Mouse (Mus musculus): ENCODE measurements around the gene Elof1. TPM values are rescaled to one million over a fixed set of nuclear protein-coding genes. Genes with fewer than 3 reads are reported as not detected.

Gene Elof1
- polyA plus RNA-seq, 1 experiment from 2014 or later = 265 TPM

DNA sequence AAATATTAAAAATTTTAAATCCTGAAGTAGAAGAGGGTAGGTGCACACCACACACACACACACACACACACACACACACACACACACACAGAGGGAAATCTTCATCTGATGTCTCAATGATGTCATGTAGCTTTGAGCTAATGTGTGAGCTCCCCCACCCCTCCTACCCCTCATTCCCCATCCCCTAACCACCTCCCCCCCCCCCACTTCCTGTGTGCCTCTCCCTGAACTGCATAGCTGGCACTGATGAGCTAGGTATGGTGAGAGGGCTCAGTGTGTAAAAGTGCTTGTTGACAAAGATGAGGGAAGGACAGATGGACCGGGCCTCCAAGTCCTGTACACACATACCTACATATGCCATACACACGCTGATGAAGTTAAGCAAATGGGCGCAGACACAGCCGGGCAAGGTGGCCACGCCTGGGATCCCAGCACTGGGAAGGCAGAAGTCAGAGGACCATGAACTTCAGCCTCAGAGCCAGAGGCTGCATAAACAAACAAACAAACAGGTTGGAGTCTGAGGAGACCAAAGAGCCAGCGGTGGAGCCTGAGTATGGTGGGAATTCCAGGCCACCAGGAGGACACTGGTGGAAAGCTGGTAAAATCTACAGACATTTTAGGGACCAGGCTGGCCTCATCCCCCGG, 17.4 kb upstream of the Elof1 start:
- WGBS = 89% methylated on average over 7 of the region's 7 CpGs
- Histone ChIP-seq H3K27ac (replicated peaks) (0 out of 2 replicates have a peak overlapping the region, but pooled peaks have one; percentile 55), H3K27me3 (ENCODE audit: low read depth, poor library complexity, severe bottlenecking) (peaks cover 70% of the 10 kb centered on the region), H3K36me3 (no peaks in the 10 kb centered on the region), H3K9me3 (replicated peaks) (no peaks in the 10 kb centered on the region), H3K4me1 (peaks cover 26% of the 10 kb centered on the region), H3K4me3 (no peak overlapping the region)
- DNase-seq (ENCODE audit: low spot score) = no peak

DNA sequence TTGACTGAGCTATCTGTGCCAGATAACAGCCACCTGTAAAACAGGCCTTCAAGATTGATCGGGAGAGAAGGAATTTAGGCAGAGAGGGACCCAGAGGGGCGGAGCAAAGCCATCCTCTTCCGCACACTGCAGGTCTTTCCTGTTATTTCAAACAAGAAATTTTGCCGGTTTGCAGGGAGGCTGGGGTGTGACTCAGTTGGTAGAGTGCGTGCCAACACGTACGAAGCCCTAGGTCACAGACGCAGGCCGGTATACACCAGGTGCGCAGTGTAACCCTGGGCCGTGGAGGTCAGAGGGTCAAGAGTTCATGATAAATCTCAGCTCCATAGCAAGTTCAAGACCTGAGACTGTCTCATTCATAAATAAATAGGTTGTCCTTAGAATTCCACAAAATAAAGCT, 15.2 kb upstream of the Elof1 start:
- Histone ChIP-seq H3K9me3 (replicated peaks) (no peaks in the 10 kb centered on the region), H3K27me3 (ENCODE audit: low read depth, poor library complexity, severe bottlenecking) (peaks cover 68% of the 10 kb centered on the region), H3K4me1 (peaks cover 24% of the 10 kb centered on the region), H3K36me3 (no peaks in the 10 kb centered on the region), H3K27ac (replicated peaks) (no peak overlapping the region), H3K4me3 (peak overlapping the region; percentile 47)
- 47% methylated on average over 11 of the region's 11 CpGs for WGBS
- no peak for DNase-seq (ENCODE audit: low spot score)

DNA sequence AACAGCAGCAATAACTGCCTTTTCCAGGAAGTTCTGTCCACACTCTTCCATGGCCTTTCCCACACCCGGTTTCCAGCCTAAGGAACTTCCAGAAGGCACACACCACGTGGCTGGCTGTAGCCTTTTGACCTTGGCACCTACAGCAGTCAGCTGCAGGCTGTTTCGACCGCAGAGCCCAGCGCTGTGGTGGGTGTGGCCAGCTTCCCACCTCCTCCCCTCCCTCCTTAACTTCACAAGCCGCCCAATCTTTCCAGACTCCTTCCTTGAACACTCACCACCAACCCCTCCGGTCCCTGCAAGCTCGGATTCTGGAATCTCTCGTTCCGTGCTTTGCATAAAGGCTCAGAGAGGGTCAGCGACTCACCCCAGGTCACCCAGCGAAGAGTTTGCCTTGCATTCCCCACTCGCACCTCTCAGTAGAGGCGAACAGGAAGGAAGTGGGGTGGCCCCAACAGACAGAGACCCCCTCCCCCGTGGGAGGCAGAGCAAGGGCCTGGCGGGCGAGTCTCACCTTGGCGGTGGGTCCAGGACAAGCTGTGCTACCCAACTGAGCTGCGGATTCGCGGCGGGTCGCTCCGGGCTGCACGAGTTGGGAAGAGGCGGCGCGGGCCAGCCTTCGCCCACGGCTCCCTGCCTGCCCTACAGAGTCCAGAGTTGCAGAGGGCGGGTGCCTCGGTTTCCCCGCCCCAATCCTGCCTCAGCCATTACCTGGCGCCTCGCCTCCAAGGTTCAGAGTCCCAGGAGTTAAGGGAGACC, 14.4 kb upstream of the Elof1 start:
- Histone ChIP-seq H3K4me1 (peaks cover 19% of the 10 kb centered on the region), H3K27me3 (ENCODE audit: low read depth, poor library complexity, severe bottlenecking) (peaks cover 60% of the 10 kb centered on the region), H3K27ac (replicated peaks) (peak overlapping the region; percentile 34; the same call in 1 of the 2 replicates), H3K9me3 (replicated peaks) (no peaks in the 10 kb centered on the region), H3K4me3 (peak overlapping the region; percentile 47), H3K36me3 (no peaks in the 10 kb centered on the region)
- DNase-seq (ENCODE audit: low spot score) = peak; percentile 17
- 2% methylated on average over 35 of the region's 35 CpGs for WGBS

DNA sequence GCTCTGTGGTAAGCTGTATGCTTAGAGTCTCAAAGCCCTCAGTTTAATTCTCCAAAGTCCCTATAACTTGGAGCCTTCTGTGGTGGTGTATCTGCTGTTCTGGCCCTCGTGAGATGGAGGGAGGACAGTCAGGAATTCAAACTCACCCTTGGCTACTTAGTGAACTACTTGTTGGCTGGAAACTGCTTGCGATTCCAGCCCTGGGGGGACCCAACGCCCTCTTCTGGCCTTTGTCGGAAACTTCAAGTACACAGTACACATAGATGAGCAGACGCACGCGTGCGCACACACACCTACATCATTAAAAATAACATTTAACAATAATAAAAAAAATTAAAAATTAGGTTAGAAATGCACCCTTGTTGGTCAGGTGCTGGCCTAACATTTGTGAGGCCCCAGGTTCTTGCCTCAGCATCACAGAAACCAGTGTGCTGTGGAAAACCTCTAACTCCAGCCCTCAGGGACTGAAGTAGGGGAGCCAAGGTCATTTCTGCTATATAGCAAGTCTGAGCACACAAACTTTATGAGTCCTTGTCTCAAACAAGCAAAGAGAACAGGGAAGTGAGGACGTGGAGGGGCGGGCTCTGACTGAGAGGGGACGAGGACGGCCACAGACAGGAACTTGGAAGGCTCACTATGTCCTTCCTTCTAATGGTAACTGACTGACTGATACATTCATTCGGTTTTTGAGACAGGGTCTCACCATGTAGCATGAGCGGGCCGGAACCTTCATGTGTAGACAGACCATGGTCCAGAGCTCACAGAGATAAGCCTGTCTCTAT, 8.5 kb upstream of the Elof1 start:
- Histone ChIP-seq H3K9me3 (replicated peaks) (no peaks in the 10 kb centered on the region), H3K36me3 (no peaks in the 10 kb centered on the region), H3K4me1 (0 out of 2 replicates have a peak, but pooled peaks cover 7% of the 10 kb centered on the region), H3K27me3 (ENCODE audit: low read depth, poor library complexity, severe bottlenecking) (peaks cover 15% of the 10 kb centered on the region), H3K27ac (replicated peaks) (no peak overlapping the region), H3K4me3 (no peak overlapping the region)
- 88% methylated on average over 15 of the region's 15 CpGs for WGBS
- no peak for DNase-seq (ENCODE audit: low spot score)

DNA sequence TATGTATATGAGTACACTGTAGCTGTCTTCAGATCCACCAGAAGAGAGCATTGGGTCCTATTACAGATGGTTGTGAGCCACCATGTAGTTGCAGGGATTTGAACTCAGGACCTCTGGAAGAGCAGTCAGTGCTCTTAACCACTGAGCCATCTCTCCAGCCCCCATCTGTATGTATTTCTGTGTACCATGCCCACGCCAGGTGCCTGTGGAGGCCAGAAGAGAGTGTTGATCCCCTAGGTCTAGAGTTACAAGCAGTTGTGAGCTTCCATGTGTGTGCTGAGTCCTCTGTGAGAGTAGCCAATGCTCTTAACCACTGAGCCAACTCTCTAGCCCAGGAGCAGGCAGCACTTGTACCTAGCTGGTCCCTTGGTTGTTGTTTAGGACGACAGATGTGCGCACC, 7.2 kb upstream of the Elof1 start:
- 91% methylated on average over 3 of the region's 3 CpGs for WGBS
- H3K36me3 ChIP-seq = no peaks in the 10 kb centered on the region
- no peak overlapping the region for H3K27ac ChIP-seq (replicated peaks)
- DNase-seq (ENCODE audit: low spot score) = no peak
- 0 out of 2 replicates have a peak, but pooled peaks cover 2% of the 10 kb centered on the region for H3K27me3 ChIP-seq (ENCODE audit: low read depth, poor library complexity, severe bottlenecking)
- H3K4me3 ChIP-seq = no peak overlapping the region
- 0 out of 2 replicates have a peak, but pooled peaks cover 7% of the 10 kb centered on the region for H3K4me1 ChIP-seq
- no peaks in the 10 kb centered on the region for H3K9me3 ChIP-seq (replicated peaks)

DNA sequence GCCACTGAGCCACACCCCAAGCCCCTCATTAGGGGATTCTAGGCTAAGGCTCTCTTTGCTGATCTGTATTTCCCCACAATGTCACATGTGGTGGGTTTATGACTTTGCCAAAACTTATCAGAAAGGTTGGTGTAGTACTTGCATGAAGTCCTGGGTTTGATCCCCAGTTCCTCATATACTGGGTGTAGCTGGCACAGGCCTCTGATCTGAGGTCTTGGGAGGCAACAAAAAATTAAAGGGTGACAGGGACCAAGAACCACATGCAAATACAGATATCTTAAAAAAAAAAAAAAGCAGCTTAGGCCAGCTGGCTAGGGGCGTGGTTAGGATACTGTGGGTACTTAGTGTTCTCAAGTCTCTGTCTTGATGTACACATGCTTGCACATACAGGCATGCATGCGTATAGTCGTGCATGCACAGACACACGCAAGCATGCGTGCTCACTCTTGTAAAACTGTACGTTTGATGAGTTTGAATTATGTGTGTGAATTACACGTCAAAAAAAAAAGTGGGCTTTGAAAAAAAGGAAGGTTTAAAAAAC, 6.2 kb upstream of the Elof1 start:
- 88% methylated on average over 7 of the region's 7 CpGs for WGBS
- no peak for DNase-seq (ENCODE audit: low spot score)
- no peaks in the 10 kb centered on the region for H3K9me3 ChIP-seq (replicated peaks)

DNA sequence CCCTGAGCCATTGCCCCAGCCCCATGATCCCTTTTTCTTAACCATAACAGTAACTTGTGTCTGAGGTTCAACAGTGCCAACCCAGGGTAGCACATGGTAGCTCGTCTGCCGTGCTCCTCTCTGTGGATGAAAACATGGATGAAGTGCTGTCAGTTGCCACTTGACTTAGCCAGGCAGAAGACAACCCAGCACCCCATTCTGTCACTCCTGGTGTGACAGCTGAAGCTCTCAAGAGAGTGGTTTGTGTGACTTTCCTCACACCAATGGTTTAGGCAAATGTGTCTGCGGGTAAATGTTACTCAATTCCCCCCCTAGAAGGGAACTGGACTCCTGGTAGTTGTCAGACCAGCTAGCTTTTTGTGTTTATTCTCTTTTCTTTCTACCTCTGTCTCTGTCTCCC, 5.0 kb upstream of the Elof1 start:
- H3K27ac ChIP-seq (replicated peaks) = no peak overlapping the region
- DNase-seq (ENCODE audit: low spot score) = no peak

More for the DNA sequence above, 6.2 kb upstream of the Elof1 start:
- 0 out of 2 replicates have a peak, but pooled peaks cover 7% of the 10 kb centered on the region for H3K4me1 ChIP-seq
- H3K27ac ChIP-seq (replicated peaks) = no peak overlapping the region
- no peaks in the 10 kb centered on the region for H3K36me3 ChIP-seq
- H3K27me3 ChIP-seq (ENCODE audit: low read depth, poor library complexity, severe bottlenecking) = no peaks in the 10 kb centered on the region
- no peak overlapping the region for H3K4me3 ChIP-seq

DNA sequence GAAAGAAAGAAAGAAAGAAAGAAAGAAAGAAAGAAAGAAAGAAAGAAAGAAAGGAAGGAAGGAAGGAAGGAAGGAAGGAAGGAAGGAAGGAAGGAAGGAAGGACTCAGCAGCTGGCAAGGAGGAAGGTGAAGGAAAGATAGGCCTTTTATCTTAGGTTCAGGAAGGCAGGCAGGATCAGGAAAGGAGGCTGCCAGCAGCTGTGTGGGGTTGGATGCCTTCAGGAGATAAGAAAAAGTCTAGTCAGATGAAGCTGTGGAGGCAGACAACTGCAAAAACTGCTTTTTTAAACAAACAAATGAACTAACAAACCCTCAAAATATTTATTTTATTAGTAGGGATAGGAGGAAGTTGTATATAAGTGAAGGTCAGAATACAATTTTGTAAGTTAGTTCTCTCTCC, 4.6 kb upstream of the Elof1 start:
- Histone ChIP-seq H3K4me3 (no peak overlapping the region), H3K27me3 (ENCODE audit: low read depth, poor library complexity, severe bottlenecking) (no peaks in the 10 kb centered on the region), H3K36me3 (no peaks in the 10 kb centered on the region), H3K4me1 (peaks cover 10% of the 10 kb centered on the region), H3K9me3 (replicated peaks) (no peaks in the 10 kb centered on the region), H3K27ac (replicated peaks) (no peak overlapping the region)
- no peak for DNase-seq (ENCODE audit: low spot score)

More for the DNA sequence above, 5.0 kb upstream of the Elof1 start:
- Histone ChIP-seq H3K4me1 (peaks cover 7% of the 10 kb centered on the region), H3K27me3 (ENCODE audit: low read depth, poor library complexity, severe bottlenecking) (no peaks in the 10 kb centered on the region), H3K9me3 (replicated peaks) (no peaks in the 10 kb centered on the region), H3K36me3 (no peaks in the 10 kb centered on the region), H3K4me3 (no peak overlapping the region)
- 86% methylated on average over 3 of the region's 3 CpGs for WGBS

DNA sequence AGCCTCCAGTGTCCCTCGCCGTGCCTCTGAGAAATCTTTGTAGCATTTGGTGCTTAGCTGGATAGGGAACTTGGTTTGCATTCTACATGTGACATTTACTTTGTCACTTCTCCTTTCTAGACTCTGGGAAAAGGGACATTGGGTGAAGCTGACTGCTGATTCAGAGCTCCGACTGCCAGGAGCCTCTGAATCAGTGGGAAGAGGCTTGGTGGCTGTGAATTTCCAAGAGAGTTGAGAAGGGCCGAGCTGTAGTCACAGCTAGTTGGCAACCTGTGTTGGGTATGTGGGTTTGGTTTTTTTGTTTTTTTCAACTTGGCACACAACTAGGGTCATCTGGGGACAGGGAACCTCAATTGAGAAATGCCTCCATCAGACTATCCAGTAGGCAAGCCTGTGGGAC, 2.6 kb upstream of the Elof1 start:
- Histone ChIP-seq H3K27ac (replicated peaks) (no peak overlapping the region), H3K4me3 (no peak overlapping the region), H3K9me3 (replicated peaks) (no peaks in the 10 kb centered on the region), H3K4me1 (peaks cover 22% of the 10 kb centered on the region), H3K27me3 (ENCODE audit: low read depth, poor library complexity, severe bottlenecking) (no peaks in the 10 kb centered on the region), H3K36me3 (peaks cover 3% of the 10 kb centered on the region; the same call in 1 of the 2 replicates)
- 94% methylated on average over 4 of the region's 4 CpGs for WGBS
- no peak for DNase-seq (ENCODE audit: low spot score)

DNA sequence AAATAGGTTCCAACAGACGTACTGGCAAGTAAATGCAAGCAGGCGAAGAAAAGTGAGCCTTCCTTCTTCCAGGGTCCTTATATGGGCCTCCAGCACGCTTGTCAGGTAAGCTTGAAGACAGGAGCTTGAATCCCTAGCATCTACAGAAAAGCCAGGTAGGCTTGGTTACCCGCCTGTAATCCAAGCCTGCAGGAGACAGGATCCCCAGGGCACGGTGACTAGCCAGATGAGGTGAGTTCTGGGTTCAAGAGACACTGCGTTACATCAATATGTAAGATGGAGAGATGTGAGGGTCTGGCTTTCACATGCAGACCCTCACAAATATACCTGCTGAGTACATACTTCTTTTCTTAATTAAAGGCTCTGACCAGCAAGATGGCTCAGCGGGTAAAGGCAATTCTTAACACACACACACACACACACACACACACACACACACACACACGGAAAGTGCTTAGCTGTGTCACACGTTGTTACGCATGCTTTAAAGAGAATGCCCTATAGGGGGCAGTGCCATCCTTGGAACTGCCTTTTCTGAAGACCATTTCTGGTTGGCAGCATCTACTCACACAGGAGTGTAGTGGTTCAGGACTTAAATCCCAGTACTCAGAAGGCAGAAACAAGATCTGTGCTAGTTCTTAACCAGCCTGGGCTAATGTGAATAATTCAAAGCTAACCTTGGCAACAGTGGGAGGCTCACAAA, 933 bp upstream of the Elof1 start:
- Histone ChIP-seq H3K9me3 (replicated peaks) (no peaks in the 10 kb centered on the region), H3K27me3 (ENCODE audit: low read depth, poor library complexity, severe bottlenecking) (no peaks in the 10 kb centered on the region), H3K36me3 (peaks cover 18% of the 10 kb centered on the region), H3K27ac (replicated peaks) (peak overlapping the region; percentile 93; the same call in 1 of the 2 replicates), H3K4me3 (peak overlapping the region; percentile 81), H3K4me1 (peaks cover 22% of the 10 kb centered on the region)
- 49% methylated on average over 10 of the region's 10 CpGs for WGBS
- peak; percentile 37 for DNase-seq (ENCODE audit: low spot score)

DNA sequence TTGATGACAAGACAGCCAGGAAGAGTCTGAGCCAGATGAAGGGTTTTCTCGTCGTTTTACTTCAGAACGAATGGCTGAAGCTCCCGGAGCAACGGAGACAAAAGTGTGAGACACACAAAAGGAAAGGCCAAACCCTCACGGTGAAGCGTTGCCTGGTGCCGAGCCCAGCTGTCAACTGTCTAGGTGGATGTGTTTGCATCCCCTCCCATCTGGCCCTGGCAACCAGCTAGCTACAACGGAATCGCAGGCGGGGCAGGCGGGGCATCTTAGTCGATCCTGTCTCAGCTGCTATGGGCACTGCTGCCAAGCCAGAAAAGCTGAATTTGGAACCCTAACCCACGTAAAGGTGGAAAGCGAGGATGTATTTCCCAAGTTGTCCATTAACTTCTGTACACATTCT, 886 bp downstream of the Elof1 start:
- peak overlapping the region; percentile 93 for H3K27ac ChIP-seq (replicated peaks)
- peak overlapping the region; percentile 81 for H3K4me3 ChIP-seq
- H3K9me3 ChIP-seq (replicated peaks) = no peaks in the 10 kb centered on the region
- 33% methylated on average over 15 of the region's 15 CpGs for WGBS
- peak; percentile 38 for DNase-seq (ENCODE audit: low spot score)
- H3K4me1 ChIP-seq = peaks cover 22% of the 10 kb centered on the region
- peaks cover 37% of the 10 kb centered on the region for H3K36me3 ChIP-seq
- no peaks in the 10 kb centered on the region for H3K27me3 ChIP-seq (ENCODE audit: low read depth, poor library complexity, severe bottlenecking)

DNA sequence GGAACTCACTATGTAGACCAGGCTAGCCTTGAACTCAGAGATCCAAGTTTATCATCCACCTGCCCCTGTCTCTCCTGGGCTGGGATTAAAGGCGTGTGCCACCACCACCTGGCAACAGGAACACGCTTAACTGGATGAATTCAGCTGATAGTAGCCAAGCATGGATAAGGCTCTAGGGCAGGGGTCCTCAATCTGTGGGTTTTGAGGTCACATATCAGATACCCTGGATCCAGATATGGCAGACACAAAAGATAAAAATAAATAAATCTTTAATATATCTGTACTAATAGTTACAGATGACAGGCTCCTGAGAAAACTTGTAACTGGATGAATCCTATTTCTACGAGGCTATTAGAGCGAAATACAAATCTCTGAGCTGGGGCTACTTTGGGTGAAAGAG, 1.3 kb downstream of the Elof1 start:
- DNase-seq (ENCODE audit: low spot score) = no peak
- Histone ChIP-seq H3K36me3 (peaks cover 41% of the 10 kb centered on the region), H3K4me1 (peaks cover 22% of the 10 kb centered on the region), H3K27me3 (ENCODE audit: low read depth, poor library complexity, severe bottlenecking) (no peaks in the 10 kb centered on the region), H3K4me3 (peak overlapping the region; percentile 81), H3K27ac (replicated peaks) (no peak overlapping the region), H3K9me3 (replicated peaks) (no peaks in the 10 kb centered on the region)
- WGBS = 95% methylated on average over 4 of the region's 4 CpGs
